ENCODE assay signal across 10 mouse cellular contexts in the genomic region with DNA sequence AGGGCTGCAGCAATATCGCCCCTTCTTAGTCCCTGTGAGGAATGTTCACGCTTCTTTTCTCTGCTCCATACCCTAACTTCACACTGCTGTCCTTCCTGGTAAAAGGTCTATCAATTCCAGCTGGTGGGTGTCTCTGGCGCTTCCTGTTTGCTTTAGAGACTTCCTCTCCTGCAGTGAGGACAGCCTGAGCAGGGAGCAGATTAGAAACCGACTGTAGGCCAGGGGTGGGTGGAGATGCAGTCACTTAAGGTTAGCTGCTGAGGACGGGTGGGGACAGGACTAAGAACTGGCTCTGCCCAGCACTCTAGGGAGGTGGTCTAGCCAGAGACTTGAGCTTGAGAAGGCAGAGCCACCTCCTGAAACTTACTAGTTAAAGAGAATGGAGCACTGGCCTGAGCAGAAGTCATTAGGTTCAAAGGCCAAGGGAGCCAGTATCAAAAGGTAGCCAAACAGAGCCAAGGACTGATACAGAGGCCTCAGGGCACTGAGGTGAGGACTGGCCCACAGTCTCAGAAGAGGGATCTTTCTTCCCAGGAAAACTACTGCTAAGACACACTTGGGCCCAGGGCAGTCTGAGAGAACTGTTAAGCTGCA. TPM values are rescaled to one million over a fixed set of nuclear protein-coding genes. Genes with fewer than 3 reads are reported as not detected.
DNase-seq lines count a peak whose midpoint lies in the region; ATAC-seq lines count a peak whose summit lies in the region.
"Had no signal": no experiment of that assay in that cellular context is flagged by ENCODE, and none has a peak within 500 bp of the region (broad histone marks: within the 10 kb centered on the region; RNA-seq: fewer than 3 reads in every experiment).

No protein-coding gene starts in this region.

- DNase-seq in heart, adult 18-20 months: peak; percentile 56 to 75
- DNase-seq in heart, postnatal 4 days: no peak
- peak; percentile 58 to 72 for DNase-seq in lung, postnatal 4 days
- DNase-seq in spleen, postnatal 36 days (ENCODE audit: low spot score in 2 of 2): no peak
- no peak for DNase-seq in spleen, postnatal 10 days (ENCODE audit: low spot score in 2 of 2)
- DNase-seq in left cerebral cortex, adult 8-10 months (ENCODE audit: low spot score in 2 of 2): no peak
- DNase-seq: cerebellum, postnatal 36 days had no signal

- H3K4me2 ChIP-seq in embryonic facial prominence, embryonic 13.5 days: no peak overlapping the region
- H3K4me2 ChIP-seq in kidney, embryonic 15.5 days: no peak overlapping the region

- H3K4me1 ChIP-seq in embryonic facial prominence, embryonic 13.5 days: peaks cover 17% of the 10 kb centered on the region
- H3K4me1 ChIP-seq in kidney, embryonic 15.5 days: peaks cover 45% of the 10 kb centered on the region

- no peak for ATAC-seq in embryonic facial prominence, embryonic 13.5 days (ENCODE audit: insufficient number of reproducible peaks, insufficient read depth, low FRiP score, low TSS enrichment, low read depth)
- ATAC-seq in kidney, embryonic 15.5 days (replicated peaks; ENCODE audit: low FRiP score): no peak

- no peaks in the 10 kb centered on the region for H3K9me3 ChIP-seq in embryonic facial prominence, embryonic 13.5 days
- no peaks in the 10 kb centered on the region for H3K9me3 ChIP-seq in kidney, embryonic 15.5 days (replicated peaks)

- peak overlapping the region; percentile 44 for H3K9ac ChIP-seq in embryonic facial prominence, embryonic 13.5 days
- no peak overlapping the region for H3K9ac ChIP-seq in kidney, embryonic 15.5 days

- H3K27me3 ChIP-seq in embryonic facial prominence, embryonic 13.5 days: no peaks in the 10 kb centered on the region
- H3K27me3 ChIP-seq in kidney, embryonic 15.5 days: no peaks in the 10 kb centered on the region
- H3K27me3 ChIP-seq: CH12.LX had no signal

- no peak overlapping the region for H3K4me3 ChIP-seq in embryonic facial prominence, embryonic 13.5 days
- no peak overlapping the region for H3K4me3 ChIP-seq in kidney, embryonic 15.5 days (replicated peaks)

- H3K27ac ChIP-seq in embryonic facial prominence, embryonic 13.5 days: peak overlapping the region; percentile 58; the same call in 1 of the 2 replicates
- H3K27ac ChIP-seq in kidney, embryonic 15.5 days: peak overlapping the region; percentile 68; the same call in 1 of the 2 replicates

- H3K36me3 ChIP-seq in embryonic facial prominence, embryonic 13.5 days: peaks cover 19% of the 10 kb centered on the region
- peaks cover 17% of the 10 kb centered on the region; the same call in 1 of the 2 replicates for H3K36me3 ChIP-seq in kidney, embryonic 15.5 days

- WGBS in embryonic facial prominence, embryonic 13.5 days: 20% methylated on average over 5 of the region's 5 CpGs
- 34% methylated on average over 5 of the region's 5 CpGs for WGBS in kidney, embryonic 15.5 days

RNA-seq across cellular contexts. Expression of a gene that starts 11.4 kb away (rescaled TPM):
- not detected for total RNA-seq in heart, adult 18-20 months (2021)
- not detected for total RNA-seq in heart, postnatal 4 days (2021)
- polyA plus RNA-seq in embryonic facial prominence, embryonic 13.5 days (2015; fragmentation: Nextera tagmentation; extraction: Ambion mirVana): 0.39 TPM in 1 of 2 replicates, not detected in the other
- polyA plus RNA-seq in kidney, embryonic 15.5 days (2015; fragmentation: Nextera tagmentation; extraction: Ambion mirVana): 0.27 TPM in 1 of 2 replicates, not detected in the other
- not detected for total RNA-seq in left cerebral cortex, adult 8-10 months (2022)
- total RNA-seq: CH12.LX had no signal

RNA-seq across cellular contexts. Expression of a gene that starts 12.8 kb away (rescaled TPM):
- 10 to 100 TPM; 12.2 to 14.7 TPM for total RNA-seq in heart, adult 18-20 months (2021)
- 10 to 100 TPM; 17.5 to 18.0 TPM for total RNA-seq in heart, postnatal 4 days (2021)
- 54.9 and 61.0 TPM in 2 replicates for polyA plus RNA-seq in embryonic facial prominence, embryonic 13.5 days (2015; fragmentation: Nextera tagmentation; extraction: Ambion mirVana)
- polyA plus RNA-seq in kidney, embryonic 15.5 days (2015; fragmentation: Nextera tagmentation; extraction: Ambion mirVana): 60.9 and 68.1 TPM in 2 replicates
- total RNA-seq in left cerebral cortex, adult 8-10 months (2022): 10 to 100 TPM; 56.6 to 62.8 (median 59.2) TPM

RNA-seq across cellular contexts. Expression of a gene that starts 13.0 kb away (rescaled TPM):
- 10 to 100 TPM; 53.9 to 59.8 TPM for total RNA-seq in heart, adult 18-20 months (2021)
- total RNA-seq in heart, postnatal 4 days (2021): 10 to 100 TPM; 78.8 to 83.6 TPM
- 21.0 and 28.5 TPM in 2 replicates for polyA plus RNA-seq in embryonic facial prominence, embryonic 13.5 days (2015; fragmentation: Nextera tagmentation; extraction: Ambion mirVana)
- polyA plus RNA-seq in kidney, embryonic 15.5 days (2015; fragmentation: Nextera tagmentation; extraction: Ambion mirVana): 29.5 and 32.3 TPM in 2 replicates
- 100 to 1,000 TPM; 148 to 157 (median 154) TPM for total RNA-seq in left cerebral cortex, adult 8-10 months (2022)

RNA-seq across cellular contexts. Expression of a gene that starts 20.9 kb away (rescaled TPM):
- total RNA-seq in heart, adult 18-20 months (2021): 1 to 10 TPM in 1 of 2 experiments, under 1 TPM in 1; 0.60 to 1.0 TPM
- under 1 TPM; 0.62 to 0.83 TPM for total RNA-seq in heart, postnatal 4 days (2021)
- 3.4 and 5.2 TPM in 2 replicates for polyA plus RNA-seq in embryonic facial prominence, embryonic 13.5 days (2015; fragmentation: Nextera tagmentation; extraction: Ambion mirVana)
- polyA plus RNA-seq in kidney, embryonic 15.5 days (2015; fragmentation: Nextera tagmentation; extraction: Ambion mirVana): 2.8 and 3.6 TPM in 2 replicates
- 1 to 10 TPM; 1.6 to 2.1 (median 1.8) TPM for total RNA-seq in left cerebral cortex, adult 8-10 months (2022)

RNA-seq across cellular contexts. Expression of a gene that starts 32.8 kb away (rescaled TPM):
- under 1 TPM; 0.12 to 0.44 TPM for total RNA-seq in heart, adult 18-20 months (2021)
- total RNA-seq in heart, postnatal 4 days (2021): under 1 TPM; 0.56 to 0.60 TPM
- polyA plus RNA-seq in embryonic facial prominence, embryonic 13.5 days (2015; fragmentation: Nextera tagmentation; extraction: Ambion mirVana): 1.7 and 2.3 TPM in 2 replicates
- polyA plus RNA-seq in kidney, embryonic 15.5 days (2015; fragmentation: Nextera tagmentation; extraction: Ambion mirVana): 0.27 and 0.40 TPM in 2 replicates
- 1 to 10 TPM in 1 of 4 experiments, under 1 TPM in 3; 0.11 to 1.1 (median 0.40) TPM for total RNA-seq in left cerebral cortex, adult 8-10 months (2022)

Comparison
In these comparisons a context has a peak if more than half of its experiments do, and no peak if none do; other contexts are left out.
1. DNase-seq: peak in heart, adult 18-20 months (2 of 2) and lung, postnatal 4 days (2 of 2); none in heart, postnatal 4 days (single experiment), spleen, postnatal 36 days (0 of 2), spleen, postnatal 10 days (0 of 2) and left cerebral cortex, adult 8-10 months (0 of 2).